Mouse (Mus musculus): ENCODE results near the gene Ccdc137.

GRCm38 (mm10) chr11:120498891-120499290 lies 41.0 kb downstream of the Ccdc137 start:
- TF ChIP-seq CTCF (IDR thresholded peaks at IDR 0.05; ENCODE audit: low read depth): no peak
- TF ChIP-seq EP300 (optimal IDR thresholded peaks at IDR 0.05): no peak
